Mouse (Mus musculus): Measurements from ENCODE around the gene Emilin1.

Emilin1 gene

DNA sequence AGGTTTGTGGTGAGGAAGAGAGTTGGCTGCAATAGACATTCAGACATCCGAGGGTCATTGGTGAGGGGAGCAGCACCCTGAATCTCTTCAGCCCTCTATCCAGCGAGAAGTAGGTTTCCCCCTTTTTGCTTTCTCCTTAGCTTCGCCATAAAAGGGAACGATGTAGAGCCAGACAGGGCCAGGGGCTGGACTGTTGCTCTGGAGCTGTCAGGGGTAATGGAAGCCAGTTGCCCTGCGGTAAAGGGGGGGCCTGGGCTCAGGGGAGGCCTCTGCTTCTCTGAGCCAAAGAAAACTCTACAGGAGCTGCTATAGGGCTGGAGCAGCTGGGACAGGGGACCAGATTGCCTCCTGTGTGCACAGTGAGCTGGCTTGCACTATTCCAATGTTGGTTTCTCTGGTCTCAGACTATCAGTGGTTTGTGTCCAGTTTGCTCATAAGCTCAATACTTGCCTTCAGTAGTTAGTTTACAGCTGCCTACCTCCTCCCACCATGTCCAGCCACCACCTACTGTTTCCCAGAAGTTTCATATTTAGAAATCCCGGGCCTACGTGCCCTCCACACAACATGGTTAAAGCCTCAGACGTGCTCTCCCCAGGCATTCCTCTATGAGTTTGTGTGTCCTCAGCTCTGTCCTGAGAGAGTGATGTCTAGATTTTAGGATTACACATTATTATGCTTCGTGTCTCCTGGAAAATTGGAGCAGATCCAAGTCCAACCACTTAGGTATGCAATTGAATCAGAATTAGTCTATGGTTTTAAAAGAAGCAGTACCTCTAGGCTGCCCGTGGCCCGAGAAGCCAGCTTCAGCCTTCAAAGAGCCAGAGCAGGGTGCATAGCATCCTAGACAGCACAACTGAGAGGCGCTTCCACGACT, 4.5 kb upstream of the Emilin1 start:
- no peak for DNase-seq

GRCm38 (mm10) chr5:30909300-30909659, 3.9 kb upstream of the Emilin1 start:
- DNase-seq = no peak

GRCm38 (mm10) chr5:30909863-30910262, 3.3 kb upstream of the Emilin1 start:
- no peak for DNase-seq

DNA sequence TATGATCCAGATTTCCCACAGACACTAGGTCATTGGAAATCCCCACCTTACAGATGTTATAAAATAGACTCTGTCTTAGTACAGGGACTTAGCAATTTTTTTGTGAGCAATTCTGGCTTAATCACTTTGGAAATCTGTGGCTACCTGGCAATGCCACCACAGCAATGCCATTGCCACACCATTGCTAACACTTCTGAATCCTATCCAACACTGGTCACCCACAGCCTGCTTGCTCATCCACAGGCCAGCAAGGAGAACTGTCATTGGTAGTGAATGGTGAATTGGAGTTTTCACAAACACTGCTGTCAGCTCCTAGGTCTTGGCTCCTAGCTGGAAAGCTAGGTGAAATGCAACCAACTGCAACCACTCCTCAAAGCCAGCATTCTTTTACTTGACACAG, 2.7 kb upstream of the Emilin1 start:
- no peak for DNase-seq

GRCm38 (mm10) chr5:30912156-30912555, 1.0 kb upstream of the Emilin1 start:
- DNase-seq = no peak

DNA sequence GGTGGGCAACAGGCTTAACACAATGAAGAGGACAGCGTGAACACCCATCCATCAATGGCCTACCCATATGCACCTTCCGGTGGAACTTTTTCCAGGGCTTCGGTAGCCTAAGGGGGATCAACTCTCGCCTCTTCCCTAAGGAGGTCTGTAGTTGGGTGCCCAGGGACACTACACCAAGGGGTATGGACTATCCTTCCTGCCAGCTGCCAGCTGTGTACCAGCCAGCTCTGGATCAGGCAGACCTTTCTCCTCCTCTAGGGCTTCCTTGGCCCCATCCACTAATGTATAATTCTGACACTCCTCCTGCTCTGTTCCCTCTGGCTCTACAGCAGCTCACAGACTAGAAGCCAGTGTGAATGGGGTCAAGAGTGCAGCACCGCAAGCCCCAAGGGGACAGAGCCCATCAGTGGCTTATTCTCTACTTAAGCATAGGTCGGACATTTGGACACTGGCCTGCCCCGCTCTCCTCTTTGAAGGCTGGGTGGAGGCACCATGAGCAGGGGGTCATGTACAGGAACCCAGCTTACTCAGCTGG, 966 bp downstream of the Emilin1 start:
- DNase-seq = no peak

DNA sequence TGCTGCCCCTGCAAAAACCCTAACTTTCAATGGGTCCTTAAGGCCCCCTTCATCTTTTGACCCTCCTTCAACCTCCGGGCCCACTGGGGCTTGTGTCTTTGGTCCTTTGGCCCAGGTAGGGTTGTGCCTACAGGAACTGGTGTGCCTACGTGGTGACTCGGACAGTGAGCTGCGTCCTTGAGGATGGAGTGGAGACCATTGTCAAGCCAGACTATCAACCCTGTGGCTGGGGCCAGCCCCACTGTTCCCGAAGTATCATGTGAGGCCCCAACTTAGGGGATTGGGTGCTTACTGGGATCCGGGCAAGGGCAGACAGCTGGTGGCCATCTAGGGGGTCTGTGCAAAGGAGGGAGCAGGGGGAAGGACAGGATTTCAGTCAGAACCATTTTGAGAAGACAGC, 1.6 kb downstream of the Emilin1 start:
- DNase-seq = no peak

- DNase-seq = no peak
Observed at GRCm38 (mm10) chr5:30915456-30915855, 2.3 kb downstream of the Emilin1 start.

- DNase-seq = peak; percentile 57 to 63
Observed at GRCm38 (mm10) chr5:30915974-30916433, 2.8 kb downstream of the Emilin1 start.

DNA sequence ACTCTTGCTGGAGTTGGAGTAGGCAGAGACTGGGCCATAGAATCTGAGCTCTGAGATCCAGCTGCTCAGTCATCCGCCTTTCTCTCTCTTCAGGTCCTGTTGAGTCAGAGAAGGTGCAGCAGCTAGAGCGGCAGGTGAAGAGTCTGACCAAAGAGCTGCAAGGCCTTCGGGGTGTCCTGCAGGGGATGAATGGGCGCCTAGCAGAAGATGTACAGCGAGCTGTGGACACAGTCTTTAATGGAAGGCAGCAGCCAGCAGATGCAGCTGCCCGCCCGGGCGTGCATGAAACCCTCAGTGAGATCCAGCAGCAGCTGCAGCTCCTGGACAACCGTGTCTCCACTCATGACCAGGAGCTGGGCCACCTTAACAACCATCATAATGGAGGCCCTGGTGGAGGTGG, 3.6 kb downstream of the Emilin1 start:
- no peak for DNase-seq

- no peak for DNase-seq
Observed at GRCm38 (mm10) chr5:30917348-30917747, 4.1 kb downstream of the Emilin1 start.

DNA sequence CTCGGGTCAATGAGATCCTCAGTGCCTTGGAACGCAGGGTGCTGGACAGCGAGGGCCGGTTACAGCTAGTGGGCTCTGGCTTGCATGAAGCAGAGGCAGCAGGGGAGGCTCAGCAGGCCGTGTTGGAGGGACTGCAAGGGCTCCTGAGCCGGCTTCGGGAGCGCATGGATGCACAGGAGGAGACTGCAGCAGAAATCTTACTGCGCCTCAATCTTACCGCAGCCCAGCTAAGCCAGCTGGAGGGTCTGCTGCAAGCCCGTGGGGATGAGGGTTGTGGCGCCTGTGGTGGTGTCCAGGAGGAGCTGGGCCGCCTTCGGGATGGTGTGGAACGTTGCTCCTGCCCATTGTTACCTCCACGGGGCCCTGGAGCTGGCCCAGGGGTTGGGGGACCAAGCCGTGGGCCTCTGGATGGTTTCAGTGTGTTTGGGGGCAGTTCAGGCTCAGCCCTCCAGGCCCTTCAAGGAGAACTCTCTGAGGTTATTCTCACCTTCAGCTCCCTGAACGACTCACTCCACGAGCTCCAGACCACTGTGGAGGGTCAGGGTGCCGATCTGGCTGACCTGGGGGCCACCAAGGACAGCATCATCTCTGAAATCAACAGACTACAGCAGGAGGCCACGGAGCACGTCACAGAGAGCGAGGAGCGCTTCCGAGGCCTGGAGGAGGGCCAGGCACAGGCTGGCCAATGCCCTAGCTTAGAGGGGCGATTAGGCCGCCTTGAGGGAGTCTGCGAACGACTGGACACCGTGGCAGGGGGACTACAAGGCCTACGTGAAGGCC, 4.9 kb downstream of the Emilin1 start:
- DNase-seq = no peak

DNA sequence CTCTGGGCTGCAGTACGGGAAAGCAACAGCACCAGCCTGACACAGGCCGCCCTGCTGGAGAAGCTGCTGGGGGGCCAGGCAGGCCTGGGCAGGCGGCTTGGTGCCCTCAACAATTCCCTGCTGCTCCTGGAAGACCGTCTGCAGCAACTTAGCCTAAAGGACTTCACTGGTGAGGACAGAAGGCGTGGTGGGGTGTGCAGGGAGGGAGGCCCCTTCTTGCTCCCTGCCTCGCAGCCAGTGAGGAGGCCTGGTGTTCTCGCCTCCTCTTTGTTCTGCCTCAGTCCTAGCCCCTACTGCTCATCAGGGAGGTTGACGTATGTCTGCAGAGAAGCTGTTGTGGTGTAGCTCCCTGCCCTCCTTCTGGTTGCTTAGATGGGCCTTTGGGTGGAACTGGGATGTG, 5.5 kb downstream of the Emilin1 start:
- no peak for DNase-seq

DNA sequence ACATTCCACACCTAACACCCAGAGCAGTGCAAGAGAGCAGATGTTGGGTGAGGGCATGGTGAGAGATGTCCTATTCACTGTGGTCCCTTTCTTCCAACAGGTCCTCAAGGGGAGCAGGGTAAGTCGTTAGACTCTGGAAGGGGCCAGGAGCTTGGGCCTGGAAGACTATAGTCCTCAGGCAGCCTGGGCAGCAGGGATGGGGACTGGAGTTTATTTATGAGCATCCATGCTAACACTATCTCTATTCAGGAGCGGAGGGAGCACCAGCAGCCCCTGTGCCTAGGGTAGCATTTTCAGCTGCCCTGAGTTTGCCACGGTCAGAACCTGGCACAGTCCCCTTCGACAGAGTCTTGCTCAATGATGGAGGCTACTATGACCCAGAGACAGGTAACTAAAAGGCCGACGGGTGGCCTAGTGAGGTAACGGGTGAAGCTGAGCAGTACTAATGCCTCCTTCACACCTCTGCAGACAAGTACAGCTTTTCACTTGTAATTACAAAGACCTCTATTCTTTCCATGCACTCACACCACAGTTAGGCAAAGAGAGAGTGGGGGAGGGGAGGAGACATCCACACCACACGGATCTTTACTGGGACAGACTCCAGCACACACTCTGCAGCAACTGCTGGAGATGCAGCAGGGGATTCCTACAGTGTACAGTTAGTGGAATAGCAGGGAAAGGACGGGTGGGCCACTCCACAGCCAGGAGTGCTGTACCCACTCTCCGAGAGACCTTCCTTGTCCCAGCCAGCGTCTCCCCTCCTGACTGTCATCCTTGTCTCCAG, 6.8 kb downstream of the Emilin1 start:
- no peak for DNase-seq

- no peak for DNase-seq
Observed at GRCm38 (mm10) chr5:30920621-30921020, 7.4 kb downstream of the Emilin1 start.

GRCm38 (mm10) chr5:30921256-30922033, 8.2 kb downstream of the Emilin1 start, which contains the start of gene Khk:
Gene Khk (plus strand): TSS chr5:30921431.
- DNase-seq = peak; percentile 85 to 95

- no peak for DNase-seq
Observed at GRCm38 (mm10) chr5:30922581-30923041, 9.4 kb downstream of the Emilin1 start.

- DNase-seq = no peak
Observed at GRCm38 (mm10) chr5:30923119-30923518, 9.9 kb downstream of the Emilin1 start.

DNA sequence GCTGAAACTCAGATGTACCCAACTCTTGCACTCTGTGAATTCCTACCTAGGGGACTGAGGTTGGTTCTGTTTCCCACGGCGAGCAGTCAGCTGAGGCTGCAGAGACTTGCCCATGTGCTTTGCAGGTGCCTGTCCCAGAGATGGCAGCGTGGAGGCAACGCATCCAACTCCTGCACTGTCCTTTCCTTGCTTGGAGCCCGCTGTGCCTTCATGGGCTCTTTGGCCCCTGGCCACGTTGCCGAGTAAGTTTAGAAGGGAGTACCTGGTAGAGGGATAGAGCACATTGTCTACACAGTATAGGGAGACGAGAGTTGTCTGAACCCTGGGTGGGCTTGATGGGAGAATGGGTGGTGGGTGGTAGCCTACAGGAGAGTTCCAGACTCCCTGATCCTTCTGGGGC, 11.4 kb downstream of the Emilin1 start:
- no peak for DNase-seq

- DNase-seq = no peak
Observed at GRCm38 (mm10) chr5:30925217-30925616, 12.0 kb downstream of the Emilin1 start.

- no peak for DNase-seq
Observed at GRCm38 (mm10) chr5:30926073-30926472, 12.9 kb downstream of the Emilin1 start.
